Mouse (Mus musculus): ENCODE data around the gene Klf6. TPM values are rescaled to one million over a fixed set of nuclear protein-coding genes. Genes with fewer than 3 reads are reported as not detected.

Gene Klf6
- 10 to 100 TPM; 25.0 to 27.3 TPM for total RNA-seq (2021)
- long read RNA-seq, experiment 1, full-length matches to known transcripts, result 7 of 12 reads
- long read RNA-seq, experiment 1, partial matches to known transcripts, result 0 of 12 reads
- long read RNA-seq, experiment 1, other reads (novel, unspliced or antisense), result 5 of 12 reads
- long read RNA-seq, experiment 2, full-length matches to known transcripts, result 8 of 15 reads
- long read RNA-seq, experiment 2, partial matches to known transcripts, result 1 of 15 reads
- long read RNA-seq, experiment 2, other reads (novel, unspliced or antisense), result 6 of 15 reads

GRCm38 (mm10) chr13:5861157-5862002 lies at the start of gene Klf6:
TSS of gene Klf6 (plus strand) at chr13:5861482.
- DNase-seq (ENCODE audit: low spot score in 2 of 2), result peak; percentile 99 to 100
- peak within 1 kb of the TSS; percentile 99 for H3K4me3 ChIP-seq
- no peak for TF ChIP-seq CTCF (conservative IDR thresholded peaks at IDR 0.05)
- peak within 1 kb of the TSS; percentile 99 for H3K27ac ChIP-seq

DNA sequence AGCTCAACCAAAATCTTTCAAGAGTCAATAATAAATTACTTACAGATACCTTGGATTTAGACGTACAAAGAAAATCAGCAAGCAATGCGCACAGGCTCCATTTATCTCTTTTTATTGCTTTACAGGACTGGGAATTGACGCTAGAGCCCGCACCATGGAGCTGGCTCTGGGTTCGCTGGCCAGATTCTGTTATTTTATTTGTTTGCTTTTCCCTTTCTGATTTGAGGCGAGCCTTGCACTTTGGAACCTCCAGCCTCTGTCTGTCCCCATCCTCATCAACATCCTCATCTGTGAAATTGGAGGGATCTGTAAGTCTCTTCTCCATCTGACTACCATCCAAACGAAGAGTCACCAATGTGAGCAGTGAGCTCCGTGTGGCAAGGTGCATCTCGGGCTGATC lies 47.8 kb upstream of the Klf6 start:
- no peak for DNase-seq (ENCODE audit: low spot score in 2 of 2)
- H3K4me3 ChIP-seq, result no peak overlapping the region

GRCm38 (mm10) chr13:5817250-5817649 lies 44.0 kb upstream of the Klf6 start:
- DNase-seq (ENCODE audit: low spot score in 2 of 2), result no peak
- no peak overlapping the region for H3K27ac ChIP-seq
- no peak for TF ChIP-seq CTCF (conservative IDR thresholded peaks at IDR 0.05)
- no peak overlapping the region for H3K4me3 ChIP-seq

More for the DNA sequence above, 47.8 kb upstream of the Klf6 start:
- no peak for TF ChIP-seq CTCF (conservative IDR thresholded peaks at IDR 0.05)
- no peak overlapping the region for H3K27ac ChIP-seq

DNA sequence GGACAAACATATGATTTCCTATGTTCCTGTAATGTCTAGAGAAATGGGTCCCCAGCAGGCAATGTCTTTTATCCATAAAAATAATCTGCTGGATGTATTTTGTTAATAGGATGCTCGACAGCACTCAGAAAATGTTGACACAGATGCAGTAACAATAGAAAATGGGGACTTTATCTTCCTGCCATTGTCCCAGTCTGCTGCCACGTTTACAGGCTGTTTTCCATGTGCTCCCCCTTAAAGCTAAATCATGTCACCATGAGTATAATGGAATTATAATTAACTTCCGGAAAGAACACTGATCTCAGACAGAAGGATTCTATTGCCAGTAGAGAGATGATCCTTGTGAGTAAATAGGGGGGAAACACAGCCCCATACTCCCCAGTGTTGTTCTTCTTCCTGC lies 42.1 kb upstream of the Klf6 start:
- no peak for DNase-seq (ENCODE audit: low spot score in 2 of 2)
- no peak for TF ChIP-seq CTCF (conservative IDR thresholded peaks at IDR 0.05)
- Histone ChIP-seq H3K4me3 (no peak overlapping the region), H3K27ac (no peak overlapping the region)

DNA sequence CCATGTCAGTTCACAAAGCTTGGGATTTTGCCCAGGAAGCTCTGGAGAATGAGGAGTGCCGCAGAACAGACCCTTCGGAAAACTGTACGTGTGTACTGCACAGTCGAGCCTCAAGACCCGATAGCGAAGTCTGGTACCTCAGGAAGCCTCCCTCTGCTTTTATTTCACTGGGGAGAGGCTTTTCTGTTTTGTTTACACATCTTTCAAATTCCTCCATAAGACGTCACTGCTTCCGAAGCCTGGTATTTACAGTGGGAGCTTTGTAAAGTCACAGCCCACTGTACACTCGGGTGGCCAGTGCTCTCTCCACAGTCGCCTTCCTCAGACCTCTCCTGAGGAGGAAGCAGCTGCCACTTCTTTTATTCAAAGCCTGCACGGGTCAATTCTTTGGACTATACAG lies 38.7 kb upstream of the Klf6 start:
- H3K4me3 ChIP-seq, result no peak overlapping the region
- no peak for DNase-seq (ENCODE audit: low spot score in 2 of 2)
- TF ChIP-seq CTCF (conservative IDR thresholded peaks at IDR 0.05), result no peak
- H3K27ac ChIP-seq, result no peak overlapping the region

GRCm38 (mm10) chr13:5823150-5823549 lies 38.1 kb upstream of the Klf6 start:
- no peak overlapping the region for H3K27ac ChIP-seq
- TF ChIP-seq CTCF (conservative IDR thresholded peaks at IDR 0.05), result no peak
- DNase-seq (ENCODE audit: low spot score in 2 of 2), result no peak
- no peak overlapping the region for H3K4me3 ChIP-seq

- H3K4me3 ChIP-seq, result no peak overlapping the region
- TF ChIP-seq CTCF (conservative IDR thresholded peaks at IDR 0.05), result no peak
- no peak overlapping the region for H3K27ac ChIP-seq
- DNase-seq (ENCODE audit: low spot score in 2 of 2), result no peak
These were observed 37.0 kb upstream of the Klf6 start for GRCm38 (mm10) chr13:5824189-5824815.

- DNase-seq (ENCODE audit: low spot score in 2 of 2), result no peak
- no peak overlapping the region for H3K4me3 ChIP-seq
- TF ChIP-seq CTCF (conservative IDR thresholded peaks at IDR 0.05), result no peak
- no peak overlapping the region for H3K27ac ChIP-seq
These were observed 35.0 kb upstream of the Klf6 start for GRCm38 (mm10) chr13:5826170-5826827.

GRCm38 (mm10) chr13:5831976-5832375 lies 29.3 kb upstream of the Klf6 start:
- no peak for DNase-seq (ENCODE audit: low spot score in 2 of 2)
- Histone ChIP-seq H3K4me3 (no peak overlapping the region), H3K27ac (no peak overlapping the region)
- no peak for TF ChIP-seq CTCF (conservative IDR thresholded peaks at IDR 0.05)

GRCm38 (mm10) chr13:5837174-5837777 lies 24.0 kb upstream of the Klf6 start:
- TF ChIP-seq CTCF (conservative IDR thresholded peaks at IDR 0.05), result no peak
- no peak overlapping the region for H3K4me3 ChIP-seq
- DNase-seq (ENCODE audit: low spot score in 2 of 2), result no peak
- H3K27ac ChIP-seq, result no peak overlapping the region

GRCm38 (mm10) chr13:5841418-5841817 lies 19.9 kb upstream of the Klf6 start:
- DNase-seq (ENCODE audit: low spot score in 2 of 2), result no peak
- TF ChIP-seq CTCF (conservative IDR thresholded peaks at IDR 0.05), result no peak
- H3K27ac ChIP-seq, result no peak overlapping the region
- H3K4me3 ChIP-seq, result no peak overlapping the region

GRCm38 (mm10) chr13:5842911-5843310 lies 18.4 kb upstream of the Klf6 start:
- Histone ChIP-seq H3K4me3 (no peak overlapping the region), H3K27ac (no peak overlapping the region)
- DNase-seq (ENCODE audit: low spot score in 2 of 2), result no peak
- no peak for TF ChIP-seq CTCF (conservative IDR thresholded peaks at IDR 0.05)

Data from layer of hippocampus, adult 2 months (tissue).